Mouse (Mus musculus): Measurements from ENCODE around the gene Mill2.

Gene Mill2

GRCm38 (mm10) chr7:18875372-18875771, 35.6 kb downstream of the Mill2 start:
- ATAC-seq (ENCODE audit: low TSS enrichment): no peak

GRCm38 (mm10) chr7:18878691-18879090, 38.9 kb downstream of the Mill2 start:
- no peak for ATAC-seq (ENCODE audit: low TSS enrichment)

GRCm38 (mm10) chr7:18883991-18884744, 44.4 kb downstream of the Mill2 start:
- no peak for ATAC-seq (ENCODE audit: low TSS enrichment)

- no peak for ATAC-seq (ENCODE audit: low TSS enrichment)
These were observed 45.1 kb downstream of the Mill2 start for GRCm38 (mm10) chr7:18884745-18885422.

GRCm38 (mm10) chr7:18886963-18887362, 47.2 kb downstream of the Mill2 start:
- ATAC-seq (ENCODE audit: low TSS enrichment): no peak

GRCm38 (mm10) chr7:18890848-18891247, 51.1 kb downstream of the Mill2 start:
- ATAC-seq (ENCODE audit: low TSS enrichment): no peak

- ATAC-seq (ENCODE audit: low TSS enrichment): peak; percentile 80
These were observed 52.3 kb downstream of the Mill2 start for GRCm38 (mm10) chr7:18891872-18892599.

GRCm38 (mm10) chr7:18893009-18893408, 53.2 kb downstream of the Mill2 start:
- ATAC-seq (ENCODE audit: low TSS enrichment): no peak

GRCm38 (mm10) chr7:18893651-18894430, 54.1 kb downstream of the Mill2 start:
- peak; percentile 28; the same call in 1 of the 2 replicates for ATAC-seq (ENCODE audit: low TSS enrichment)

GRCm38 (mm10) chr7:18896536-18896935, 56.8 kb downstream of the Mill2 start:
- no peak for ATAC-seq (ENCODE audit: low TSS enrichment)

- no peak for ATAC-seq (ENCODE audit: low TSS enrichment)
These were observed 60.7 kb downstream of the Mill2 start for GRCm38 (mm10) chr7:18900513-18900912.

GRCm38 (mm10) chr7:18902486-18902885, 62.7 kb downstream of the Mill2 start:
- no peak for ATAC-seq (ENCODE audit: low TSS enrichment)

GRCm38 (mm10) chr7:18904971-18905370, 65.2 kb downstream of the Mill2 start:
- ATAC-seq (ENCODE audit: low TSS enrichment): no peak

GRCm38 (mm10) chr7:18909797-18910196, 70.0 kb downstream of the Mill2 start:
- ATAC-seq (ENCODE audit: low TSS enrichment): no peak

GRCm38 (mm10) chr7:18910241-18910831, 70.6 kb downstream of the Mill2 start, which contains the start of gene Ccdc61:
Ccdc61 (minus strand) TSS chr7:18910415.
- ATAC-seq (ENCODE audit: low TSS enrichment): peak; percentile 99

All from frontal cortex, adult (tissue).